In genomic region chr14:76880851-76881250, GRCm38 (mm10) we compare ENCODE assay signal across 28 mouse cellular contexts.
A peak's percentile ranks its signal among the peaks of the same experiment; 100 is the strongest.
DNase-seq lines count a peak whose midpoint lies in the region; TF ChIP-seq lines count a peak whose summit lies in the region.
"Had no signal": no experiment of that assay in that cellular context is flagged by ENCODE, and none has a peak within 500 bp of the region (broad histone marks: within the 10 kb centered on the region; RNA-seq: fewer than 3 reads in every experiment).

No protein-coding gene starts in this region.

- no peak overlapping the region for H3K4me3 ChIP-seq in myocyte
- H3K4me3 ChIP-seq: embryonic facial prominence, embryonic 13.5 days; erythroblast, embryonic 14.5 days; forebrain, embryonic 12.5 days; limb, embryonic 12.5 days; lung, embryonic 15.5 days; neural tube, embryonic 12.5 days had no signal

- no peak for TF ChIP-seq POLR2A in myocyte (IDR thresholded peaks at IDR 0.05; ENCODE audit: insufficient read length, low read depth)

- no peaks in the 10 kb centered on the region for H3K79me2 ChIP-seq in myocyte (ENCODE audit: control insufficient read depth, insufficient read depth)

- H3K27me3 ChIP-seq in myocyte (ENCODE audit: control insufficient read depth, insufficient read depth, insufficient read length) = no peaks in the 10 kb centered on the region
- H3K27me3 ChIP-seq: embryonic facial prominence, embryonic 13.5 days; forebrain, embryonic 12.5 days; limb, embryonic 12.5 days; lung, embryonic 15.5 days; neural tube, embryonic 12.5 days had no signal

- no peaks in the 10 kb centered on the region for H3K36me3 ChIP-seq in myocyte (ENCODE audit: control insufficient read depth, insufficient read depth)
- H3K36me3 ChIP-seq: embryonic facial prominence, embryonic 13.5 days; forebrain, embryonic 12.5 days; G1E; limb, embryonic 12.5 days; lung, embryonic 15.5 days; neural tube, embryonic 12.5 days had no signal

- peak overlapping the region; percentile 4 for H3K4me2 ChIP-seq in myocyte (ENCODE audit: low read depth)
- H3K4me2 ChIP-seq: embryonic facial prominence, embryonic 13.5 days; forebrain, embryonic 12.5 days; heart, embryonic 11.5 days; hindbrain, embryonic 14.5 days; limb, embryonic 12.5 days; lung, embryonic 15.5 days; midbrain, embryonic 11.5 days; neural tube, embryonic 12.5 days had no signal

- no peak overlapping the region for H3ac ChIP-seq in myocyte (ENCODE audit: control insufficient read depth, insufficient read length)

- intact Hi-C loops in heart, postnatal 36 days (cut with DNase I) = no loop called here

- peak; percentile 36 to 41 for DNase-seq in layer of hippocampus, adult 8-10 months (ENCODE audit: low spot score in 2 of 2)
- DNase-seq in layer of hippocampus, postnatal 36 days = no peak
- DNase-seq in right cerebral cortex, adult 2 months (ENCODE audit: low spot score in 2 of 2) = peak; percentile 34 to 46
- DNase-seq in right cerebral cortex, postnatal 14 days = no peak
- DNase-seq in Muller cell, postnatal 12 days (ENCODE audit: inconsistent ontology term) = peak; percentile 40
- no peak for DNase-seq in heart, postnatal 36 days
- DNase-seq: adrenal gland, postnatal 14 days; cerebellum, adult 11-12 months; cerebellum, adult 9-11 months; forebrain, postnatal 0 days; gastrocnemius, postnatal 36 days; heart, adult 18-20 months; heart, postnatal 4 days; kidney, adult 11 months; kidney, postnatal 14 days; thymus, adult 18-20 months; thymus, postnatal 36 days had no signal

TF ChIP-seq in myocyte, 11 proteins besides CTCF, POLR2A, EP300 and RAD21:
- no peak for TF ChIP-seq E2F4 (IDR thresholded peaks at IDR 0.05; ENCODE audit: insufficient read depth)
- TF ChIP-seq SRF (IDR thresholded peaks at IDR 0.05; ENCODE audit: control insufficient read depth, insufficient read length, low read depth) = no peak
- no peak for TF ChIP-seq CEBPB (IDR thresholded peaks at IDR 0.05; ENCODE audit: insufficient read depth, poor library complexity, severe bottlenecking)
- no peak for TF ChIP-seq TCF12 (IDR thresholded peaks at IDR 0.05; ENCODE audit: insufficient read depth, poor library complexity, severe bottlenecking)
- TF ChIP-seq USF1 (IDR thresholded peaks at IDR 0.05; ENCODE audit: low read depth) = no peak
- no peak for TF ChIP-seq REST (IDR thresholded peaks at IDR 0.05; ENCODE audit: insufficient read depth, insufficient read length)

Comparison
In these comparisons a context has a peak if more than half of its experiments do, and no peak if none do; other contexts are left out.
1. DNase-seq: peak in layer of hippocampus, adult 8-10 months (2 of 2), right cerebral cortex, adult 2 months (2 of 2) and Muller cell, postnatal 12 days (single experiment); none in layer of hippocampus, postnatal 36 days (0 of 2), right cerebral cortex, postnatal 14 days (single experiment) and heart, postnatal 36 days (0 of 2).